10 mouse cellular contexts compared by ENCODE assay signal in the genomic region with DNA sequence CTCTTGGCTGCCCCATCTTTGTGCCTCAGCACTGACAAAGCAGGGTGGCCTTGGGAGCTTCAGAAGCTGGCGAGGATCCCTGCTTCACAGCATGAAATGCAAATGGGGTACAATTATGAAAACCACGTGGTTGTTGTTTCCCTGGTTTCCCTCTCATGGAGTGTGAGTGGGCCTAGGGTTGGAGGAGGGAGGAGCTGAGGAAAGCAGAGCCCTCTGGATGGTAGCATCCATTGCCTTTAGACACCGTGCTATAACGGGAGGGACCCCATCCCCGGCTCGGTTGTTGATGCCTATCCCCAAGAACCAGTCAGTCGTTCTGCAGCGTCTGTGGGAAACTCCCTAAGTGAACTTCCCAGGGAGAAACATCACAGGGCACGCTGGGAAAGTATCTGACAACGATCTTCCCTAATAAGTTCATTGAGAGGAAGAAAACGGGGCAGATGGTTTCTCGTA. TPM values are rescaled to one million over a fixed set of nuclear protein-coding genes. Genes with fewer than 3 reads are reported as not detected.
DNase-seq lines count a peak whose midpoint lies in the region; ATAC-seq and TF ChIP-seq lines count a peak whose summit lies in the region.
"Had no signal": no experiment of that assay in that cellular context is flagged by ENCODE, and none has a peak within 500 bp of the region (broad histone marks: within the 10 kb centered on the region; RNA-seq: fewer than 3 reads in every experiment).

No protein-coding gene starts in this region.

- TF ChIP-seq CTCF in stomach, postnatal 0 days (IDR thresholded peaks at IDR 0.05; ENCODE audit: low read depth) = no peak

- H3K9ac ChIP-seq in forebrain, embryonic 15.5 days (replicated peaks) = no peak overlapping the region
- H3K9ac ChIP-seq in forebrain, embryonic 11.5 days (ENCODE audit: low read length) = no peak overlapping the region
- H3K9ac ChIP-seq in stomach, postnatal 0 days (ENCODE audit: low read length) = no peak overlapping the region

- no peaks in the 10 kb centered on the region for H3K9me3 ChIP-seq in forebrain, embryonic 15.5 days
- H3K9me3 ChIP-seq in forebrain, embryonic 11.5 days (ENCODE audit: control insufficient read depth, low read length) = no peaks in the 10 kb centered on the region
- H3K9me3 ChIP-seq in stomach, postnatal 0 days (ENCODE audit: control insufficient read depth, low read length) = no peaks in the 10 kb centered on the region

- H3K4me2 ChIP-seq in forebrain, embryonic 15.5 days (replicated peaks) = no peak overlapping the region
- no peak overlapping the region for H3K4me2 ChIP-seq in forebrain, embryonic 11.5 days (ENCODE audit: low read depth, low read length, severe bottlenecking)
- H3K4me2 ChIP-seq in stomach, postnatal 0 days (replicated peaks; ENCODE audit: low read depth) = peak overlapping the region; percentile 1; the same call in 1 of the 2 replicates

- H3K36me3 ChIP-seq in forebrain, embryonic 15.5 days = no peaks in the 10 kb centered on the region
- no peaks in the 10 kb centered on the region for H3K36me3 ChIP-seq in forebrain, embryonic 11.5 days (ENCODE audit: control insufficient read depth, insufficient read depth, low read length)
- H3K36me3 ChIP-seq in stomach, postnatal 0 days (ENCODE audit: control insufficient read depth, insufficient read depth, low read length) = no peaks in the 10 kb centered on the region

- H3K27me3 ChIP-seq in forebrain, embryonic 15.5 days = 0 out of 2 replicates have a peak, but pooled peaks cover 4% of the 10 kb centered on the region
- H3K27me3 ChIP-seq in forebrain, embryonic 11.5 days (ENCODE audit: control insufficient read depth, insufficient read depth, low read length) = peaks cover 18% of the 10 kb centered on the region
- no peaks in the 10 kb centered on the region for H3K27me3 ChIP-seq in stomach, postnatal 0 days (ENCODE audit: control insufficient read depth, insufficient read depth, low read length)

- no peak overlapping the region for H3K27ac ChIP-seq in forebrain, embryonic 15.5 days (replicated peaks)
- H3K27ac ChIP-seq in forebrain, embryonic 11.5 days (ENCODE audit: low read depth, low read length) = no peak overlapping the region
- H3K27ac ChIP-seq in stomach, postnatal 0 days (replicated peaks) = peak overlapping the region; percentile 24; the same call in 1 of the 2 replicates
- H3K27ac ChIP-seq: macrophage had no signal

- peaks cover 21% of the 10 kb centered on the region for H3K4me1 ChIP-seq in forebrain, embryonic 15.5 days
- H3K4me1 ChIP-seq in forebrain, embryonic 11.5 days (replicated peaks; ENCODE audit: control insufficient read depth, insufficient read depth, low read length) = peaks cover 11% of the 10 kb centered on the region
- H3K4me1 ChIP-seq in stomach, postnatal 0 days (replicated peaks; ENCODE audit: control insufficient read depth, insufficient read depth) = peaks cover 5% of the 10 kb centered on the region

- no peak for TF ChIP-seq EP300 in stomach, postnatal 0 days (optimal IDR thresholded peaks at IDR 0.05)

- 57% methylated on average over 12 of the region's 12 CpGs for WGBS in forebrain, embryonic 15.5 days
- WGBS in forebrain, embryonic 11.5 days = 73% methylated on average over 12 of the region's 12 CpGs
- 70% methylated on average over 12 of the region's 12 CpGs for WGBS in stomach, postnatal 0 days

- no peak overlapping the region for H3K4me3 ChIP-seq in forebrain, embryonic 15.5 days
- H3K4me3 ChIP-seq in forebrain, embryonic 11.5 days (ENCODE audit: low read depth, low read length) = no peak overlapping the region
- H3K4me3 ChIP-seq in stomach, postnatal 0 days (ENCODE audit: low read depth, low read length) = no peak overlapping the region

- no peak for DNase-seq in forebrain, embryonic 11.5 days (ENCODE audit: low spot score)
- DNase-seq in ovary, postnatal 36 days (ENCODE audit: low spot score) = peak; percentile 24
- DNase-seq in ovary, postnatal 10 days (ENCODE audit: low spot score) = no peak
- peak; percentile 76 to 80 for DNase-seq in layer of hippocampus, postnatal 10 days (ENCODE audit: low spot score in 2 of 2)
- no peak for DNase-seq in stomach, postnatal 0 days (ENCODE audit: low spot score)
- DNase-seq in embryo, embryonic 9.5 days (ENCODE audit: extremely low spot score) = no peak
- DNase-seq in spleen, postnatal 14 days (ENCODE audit: low spot score in 2 of 2) = no peak
- DNase-seq: heart, postnatal 14 days had no signal

- ATAC-seq in forebrain, embryonic 15.5 days (replicated peaks) = peak; percentile 68
- no peak for ATAC-seq in forebrain, embryonic 11.5 days (replicated peaks; ENCODE audit: low FRiP score)
- ATAC-seq in stomach, postnatal 0 days (ENCODE audit: low FRiP score, low TSS enrichment) = no peak

RNA-seq across cellular contexts. Expression of a gene that starts 5.4 kb away (rescaled TPM):
- 2.4 and 2.5 TPM in 2 replicates for polyA plus RNA-seq in forebrain, embryonic 15.5 days (2015; fragmentation: Nextera tagmentation; extraction: Ambion mirVana)
- polyA plus RNA-seq in forebrain, embryonic 11.5 days (2014; fragmentation: Nextera tagmentation; extraction: Ambion mirVana) = 0.86 and 0.91 TPM in 2 replicates
- total RNA-seq in layer of hippocampus, postnatal 10 days (2021) = 100 to 1,000 TPM; 124 to 137 TPM
- 11.3 and 17.4 TPM in 2 replicates for polyA plus RNA-seq in stomach, postnatal 0 days (2015; fragmentation: Nextera tagmentation; extraction: Ambion mirVana)

Comparison
In these comparisons a context has a peak if more than half of its experiments do, and no peak if none do; other contexts are left out.
1. DNase-seq: peak in ovary, postnatal 36 days (single experiment) and layer of hippocampus, postnatal 10 days (2 of 2); none in forebrain, embryonic 11.5 days (single experiment), ovary, postnatal 10 days (single experiment), stomach, postnatal 0 days (single experiment), embryo, embryonic 9.5 days (single experiment) and spleen, postnatal 14 days (0 of 2).